Mouse (Mus musculus): Measurements from ENCODE around the gene Mroh7.

DNA sequence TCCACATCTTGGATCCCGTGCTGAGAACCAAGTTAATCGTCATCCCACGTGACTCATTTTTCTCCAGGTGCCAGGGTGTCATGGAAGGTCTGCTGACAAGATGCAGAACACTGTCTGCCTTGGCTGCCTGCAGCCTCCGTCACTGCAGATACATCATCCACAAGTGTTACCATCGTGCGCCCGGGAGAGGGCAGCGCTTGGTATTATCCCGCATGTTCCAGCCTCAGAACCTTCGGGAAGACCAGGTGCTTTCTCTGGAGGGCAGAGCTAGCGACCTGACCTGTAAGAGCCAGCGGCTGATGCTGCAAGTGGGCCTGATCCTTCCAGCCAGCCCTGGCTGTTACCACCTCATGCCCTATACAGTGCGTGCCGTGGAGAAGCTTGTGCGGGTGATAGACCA is 77.7 kb downstream of the Mroh7 start:
- TF ChIP-seq POLR2A (IDR thresholded peaks at IDR 0.05; ENCODE audit: insufficient read depth, low read depth, low read length): no peak
- no peak for TF ChIP-seq CTCF (IDR thresholded peaks at IDR 0.05)
